Mouse (Mus musculus) cerebellum, adult 8-10 months (tissue): Measurements from ENCODE around the gene Fa2h.
A peak's percentile ranks its signal among the peaks of the same experiment; 100 is the strongest.

Experiments
- DNase-seq: peaks from one replicate; pipeline ENCODE4 v3.0.0; 2022

Gene Fa2h

GRCm38 (mm10) chr8:111393391-111394363, at the start of gene Fa2h:
Fa2h (minus strand) TSS chr8:111393824.
- DNase-seq: peak; percentile 78

GRCm38 (mm10) chr8:111439189-111439588, 45.6 kb upstream of the Fa2h start:
- peak; percentile 83 for DNase-seq

GRCm38 (mm10) chr8:111435071-111435828, 41.6 kb upstream of the Fa2h start:
- no peak for DNase-seq

GRCm38 (mm10) chr8:111424646-111425045, 31.0 kb upstream of the Fa2h start:
- DNase-seq: peak; percentile 79

- peak; percentile 75 for DNase-seq
Observed at GRCm38 (mm10) chr8:111424181-111424580, 30.6 kb upstream of the Fa2h start.

GRCm38 (mm10) chr8:111422614-111423013, 29.0 kb upstream of the Fa2h start:
- DNase-seq: no peak

- DNase-seq: no peak
Observed at GRCm38 (mm10) chr8:111419171-111419570, 25.5 kb upstream of the Fa2h start.

- DNase-seq: peak; percentile 48
Observed at GRCm38 (mm10) chr8:111418601-111419000, 25.0 kb upstream of the Fa2h start.

GRCm38 (mm10) chr8:111417222-111417621, 23.6 kb upstream of the Fa2h start:
- no peak for DNase-seq

- no peak for DNase-seq
Observed at GRCm38 (mm10) chr8:111403391-111403790, 9.8 kb upstream of the Fa2h start.

- DNase-seq: no peak
Observed at GRCm38 (mm10) chr8:111391268-111391667, 2.4 kb downstream of the Fa2h start.

GRCm38 (mm10) chr8:111390837-111391236, 2.8 kb downstream of the Fa2h start:
- no peak for DNase-seq

GRCm38 (mm10) chr8:111389581-111389980, 4.0 kb downstream of the Fa2h start:
- no peak for DNase-seq

- no peak for DNase-seq
Observed at GRCm38 (mm10) chr8:111385915-111386314, 7.7 kb downstream of the Fa2h start.

GRCm38 (mm10) chr8:111384628-111385027, 9.0 kb downstream of the Fa2h start:
- no peak for DNase-seq

- no peak for DNase-seq
Observed at GRCm38 (mm10) chr8:111375192-111375591, 18.4 kb downstream of the Fa2h start.

GRCm38 (mm10) chr8:111369711-111370110, 23.9 kb downstream of the Fa2h start:
- no peak for DNase-seq

GRCm38 (mm10) chr8:111367350-111367749, 26.3 kb downstream of the Fa2h start:
- DNase-seq: no peak

GRCm38 (mm10) chr8:111366610-111367234, 26.9 kb downstream of the Fa2h start:
- no peak for DNase-seq

GRCm38 (mm10) chr8:111363489-111363888, 30.1 kb downstream of the Fa2h start:
- DNase-seq: no peak

- DNase-seq: no peak
Observed at GRCm38 (mm10) chr8:111360579-111361209, 32.9 kb downstream of the Fa2h start.

- no peak for DNase-seq
Observed at GRCm38 (mm10) chr8:111359936-111360335, 33.7 kb downstream of the Fa2h start.

- DNase-seq: no peak
Observed at GRCm38 (mm10) chr8:111358905-111359304, 34.7 kb downstream of the Fa2h start.
